7 mouse cellular contexts compared by ENCODE assay signal in genomic region chr7:125490947-125491735, GRCm38 (mm10). TPM values are rescaled to one million over a fixed set of nuclear protein-coding genes. Genes with fewer than 3 reads are reported as not detected.
A peak's percentile ranks its signal among the peaks of the same experiment; 100 is the strongest.
DNase-seq lines count a peak whose midpoint lies in the region; ATAC-seq lines count a peak whose summit lies in the region.

TSS of gene Nsmce1 (minus strand) at chr7:125491596.

- H3K4me3 ChIP-seq in intestine, embryonic 15.5 days (replicated peaks), result peak within 1 kb of the TSS; percentile 50
- peak within 1 kb of the TSS; percentile 67 for H3K4me3 ChIP-seq in midbrain, embryonic 10.5 days

- H3K27ac ChIP-seq in intestine, embryonic 15.5 days, result peak within 1 kb of the TSS; percentile 72
- H3K27ac ChIP-seq in midbrain, embryonic 10.5 days (replicated peaks), result peak within 1 kb of the TSS; percentile 94

- peaks cover 14% of the 10 kb centered on the region for H3K4me1 ChIP-seq in intestine, embryonic 15.5 days (replicated peaks)
- peaks cover 33% of the 10 kb centered on the region for H3K4me1 ChIP-seq in midbrain, embryonic 10.5 days

- ATAC-seq in intestine, embryonic 15.5 days, result peak; percentile 97

- WGBS in intestine, embryonic 15.5 days, result under 1% methylated on average over 56 of the region's 56 CpGs
- WGBS in midbrain, embryonic 10.5 days, result under 1% methylated on average over 56 of the region's 56 CpGs

- DNase-seq in adrenal gland, adult 2 months, result peak; percentile 96
- peak; percentile 88 for DNase-seq in embryo, embryonic 11.5 days (ENCODE audit: low read depth, low spot score)
- peak; percentile 90 to 92 for DNase-seq in gastrocnemius, postnatal 36 days
- DNase-seq in left cerebral cortex, postnatal 25 days (ENCODE audit: low spot score in 2 of 2), result peak; percentile 96 to 98
- DNase-seq in midbrain, embryonic 10.5 days (ENCODE audit: low spot score), result peak; percentile 96
- peak; percentile 91 for DNase-seq in right cerebral cortex, postnatal 4 days

- intact Hi-C loops in gastrocnemius, postnatal 36 days (cut with DNase I), result loop anchor here (5.0 kb wide), 1 partner anchor 61 kb away; the partner anchor contains the start of gene Il4ra
- intact Hi-C loops in left cerebral cortex, postnatal 25 days (cut with DNase I), result no loop called here

- peak within 1 kb of the TSS; percentile 54 for H3K9ac ChIP-seq in intestine, embryonic 15.5 days

- peak within 1 kb of the TSS; percentile 67 for H3K4me2 ChIP-seq in intestine, embryonic 15.5 days (replicated peaks)

- H3K9me3 ChIP-seq in intestine, embryonic 15.5 days, result no peaks in the 10 kb centered on the region
- no peaks in the 10 kb centered on the region for H3K9me3 ChIP-seq in midbrain, embryonic 10.5 days (replicated peaks)

- H3K27me3 ChIP-seq in intestine, embryonic 15.5 days (replicated peaks), result no peaks in the 10 kb centered on the region
- H3K27me3 ChIP-seq in midbrain, embryonic 10.5 days (ENCODE audit: low read depth, poor library complexity, severe bottlenecking), result no peaks in the 10 kb centered on the region

- H3K36me3 ChIP-seq in intestine, embryonic 15.5 days, result no peaks in the 10 kb centered on the region
- peaks cover 3% of the 10 kb centered on the region for H3K36me3 ChIP-seq in midbrain, embryonic 10.5 days

RNA-seq across cellular contexts. Expression of gene Nsmce1, which starts in this region (rescaled TPM):
- 10 to 100 TPM; 35.0 to 50.0 TPM for total RNA-seq in adrenal gland, adult 2 months (2021)
- polyA plus RNA-seq in adrenal gland, adult 2 months (2012; rRNA removed), result 46.7 and 50.8 TPM in 2 replicates
- total RNA-seq in gastrocnemius, postnatal 36 days (2021), result 10 to 100 TPM in 1 of 2 experiments, 1 to 10 TPM in 1; 8.6 to 10.8 TPM
- polyA plus RNA-seq in intestine, embryonic 15.5 days (2015; fragmentation: Nextera tagmentation; extraction: Ambion mirVana), result 120 TPM in 2 replicates
- 10 to 100 TPM; 12.8 to 13.4 TPM for total RNA-seq in left cerebral cortex, postnatal 25 days (2021)
- 129 and 133 TPM in 2 replicates for polyA plus RNA-seq in midbrain, embryonic 10.5 days (2016; fragmentation: Nextera tagmentation; extraction: Ambion mirVana)

Comparison
In these comparisons a context has a peak if more than half of its experiments do, and no peak if none do; other contexts are left out.
1. Peak in every context shown above with its lines: DNase-seq, ATAC-seq, H3K4me3 ChIP-seq and H3K27ac ChIP-seq.